Mouse (Mus musculus) erythroblast, embryonic 14.5 days (primary cell): ENCODE data around the gene Cdpf1.

ENCODE experiments used
- GATA1 ChIP-seq: IDR thresholded peaks from 2 replicates; pipeline ENCODE4 v1.6.1; 2012; ENCODE audit warnings: low read length, inconsistent platforms, mixed read lengths
- TAL1 ChIP-seq: IDR thresholded peaks from 3 replicates; pipeline ENCODE4 v1.6.1; 2012; ENCODE audit warnings: low read length, inconsistent platforms, mixed read lengths

GRCm38 (mm10) chr15:85822011-85822359, 10.5 kb upstream of the Cdpf1 start:
- no peak for TF ChIP-seq GATA1
- TF ChIP-seq TAL1, result no peak
